Mouse (Mus musculus) cortical plate, adult 2 months (tissue): ENCODE results near the gene Car8.

ENCODE experiments used
- CTCF ChIP-seq: fragments of 200-500 bp; IDR thresholded peaks from 2 replicates; pipeline ENCODE4 v1.5.1; 2011; ENCODE audit warnings: mild to moderate bottlenecking, control low read depth, low read length; ENCODE audit not compliant: insufficient read depth; ENCODE audit errors: extremely low read depth
- POLR2A ChIP-seq: fragments of 200-500 bp; IDR thresholded peaks from 2 replicates; pipeline ENCODE4 v1.6.1; 2011; ENCODE audit warnings: mild to moderate bottlenecking, low read length, control low read depth; ENCODE audit not compliant: insufficient read depth; ENCODE audit errors: extremely low read depth

GRCm38 (mm10) chr4:8154589-8155198, 84.1 kb downstream of the Car8 start:
- TF ChIP-seq CTCF (no peak), POLR2A (no peak)
